Mouse (Mus musculus) heart, embryonic 11.5 days (tissue): ENCODE data around the gene Serpind1. TPM values are rescaled to one million over a fixed set of nuclear protein-coding genes. Genes with fewer than 3 reads are reported as not detected.

Experiments used
- ATAC-seq: fragments of 200-750 bp; cut with Nextera tagmentation; replicated peaks from 2 replicates; pipeline ENCODE4 v1.8.0; 2017; ENCODE audit warnings: moderate library complexity; ENCODE audit not compliant: insufficient number of reproducible peaks, low FRiP score, low TSS enrichment
- H3K27ac ChIP-seq: fragments of 300-500 bp; sonication (generic); 2 replicates; pipeline ENCODE4 v1.5.1; 2014; ENCODE audit warnings: mild to moderate bottlenecking, low read depth, low read length
- H3K27me3 ChIP-seq: fragments of 300-500 bp; sonication (generic); 2 replicates; pipeline ENCODE4 v1.6.1; 2014; ENCODE audit warnings: mild to moderate bottlenecking, low read length, mixed read lengths; ENCODE audit not compliant: control insufficient read depth, insufficient read depth
- H3K36me3 ChIP-seq: fragments of 300-500 bp; sonication (generic); 2 replicates; pipeline ENCODE4 v1.6.1; 2014; ENCODE audit warnings: mild to moderate bottlenecking, low read length, moderate library complexity, mixed read lengths; ENCODE audit not compliant: control insufficient read depth, insufficient read depth
- H3K4me1 ChIP-seq: fragments of 300-500 bp; sonication (generic); 2 replicates; pipeline ENCODE4 v1.6.1; 2014; ENCODE audit warnings: low read length; ENCODE audit not compliant: control insufficient read depth, insufficient read depth
- H3K4me2 ChIP-seq: fragments of 300-500 bp; sonication (generic); 2 replicates; pipeline ENCODE4 v1.6.1; 2014; ENCODE audit warnings: mild to moderate bottlenecking, moderate library complexity
- H3K4me3 ChIP-seq: fragments of 300-500 bp; sonication (generic); 2 replicates; pipeline ENCODE4 v1.5.1; 2014; ENCODE audit warnings: low read depth, low read length
- H3K9ac ChIP-seq: fragments of 300-500 bp; sonication (generic); 2 replicates; pipeline ENCODE4 v1.6.1; 2014; ENCODE audit warnings: mild to moderate bottlenecking, low read depth, low read length, moderate library complexity
- H3K9me3 ChIP-seq: fragments of 300-500 bp; sonication (generic); replicated peaks from 2 replicates; pipeline ENCODE4 v1.6.1; 2016; ENCODE audit warnings: low read length; ENCODE audit not compliant: control insufficient read depth
- WGBS: fragments of 180-500 bp; shearing (Covaris S2); extraction: QIAGEN DNeasy Blood & Tissue Kit; methylation state at CpG from one replicate; pipeline ENCODE4 v1.1.7; 2014; ENCODE audit not compliant: insufficient replicate concordance; 5-methylcytosine and 5-hydroxymethylcytosine counted together
- polyA plus RNA-seq: library from polyadenylated mRNA; unstranded; fragments of >200 nt; fragmentation: Nextera tagmentation; extraction: Ambion mirVana; gene quantifications from 2 replicates; pipeline ENCODE4 v1.2.1, GENCODE M21; 2014

Gene Serpind1
- polyA plus RNA-seq, 1 experiment from 2014 or later: 2.5 TPM

GRCm38 (mm10) chr16:17312531-17312930 is 18.6 kb upstream of the Serpind1 start:
- no peak overlapping the region for H3K4me2 ChIP-seq
- H3K9ac ChIP-seq: no peak overlapping the region
- no peak overlapping the region for H3K27ac ChIP-seq
- H3K36me3 ChIP-seq: peaks cover 24% of the 10 kb centered on the region
- no peaks in the 10 kb centered on the region for H3K9me3 ChIP-seq
- no peak for ATAC-seq
- no peaks in the 10 kb centered on the region for H3K4me1 ChIP-seq
- H3K27me3 ChIP-seq: no peaks in the 10 kb centered on the region
- 86% methylated on average over 5 of the region's 5 CpGs for WGBS
- H3K4me3 ChIP-seq: no peak overlapping the region

GRCm38 (mm10) chr16:17316554-17316953 is 14.6 kb upstream of the Serpind1 start:
- 86% methylated on average over 7 of the region's 7 CpGs for WGBS
- Histone ChIP-seq H3K27ac (no peak overlapping the region), H3K9me3 (no peaks in the 10 kb centered on the region), H3K9ac (no peak overlapping the region), H3K4me1 (no peaks in the 10 kb centered on the region), H3K36me3 (peaks cover 21% of the 10 kb centered on the region), H3K4me3 (no peak overlapping the region), H3K27me3 (no peaks in the 10 kb centered on the region), H3K4me2 (no peak overlapping the region)
- ATAC-seq: no peak

- Histone ChIP-seq H3K36me3 (peaks cover 13% of the 10 kb centered on the region), H3K27me3 (no peaks in the 10 kb centered on the region), H3K27ac (no peak overlapping the region), H3K4me3 (no peak overlapping the region), H3K4me2 (no peak overlapping the region), H3K4me1 (no peaks in the 10 kb centered on the region), H3K9me3 (no peaks in the 10 kb centered on the region), H3K9ac (no peak overlapping the region)
- WGBS: 85% methylated on average over 5 of the region's 5 CpGs
- ATAC-seq: no peak
These were observed 9.7 kb upstream of the Serpind1 start for GRCm38 (mm10) chr16:17321481-17321880.

- Histone ChIP-seq H3K27me3 (no peaks in the 10 kb centered on the region), H3K4me2 (no peak overlapping the region), H3K36me3 (peaks cover 7% of the 10 kb centered on the region), H3K9ac (no peak overlapping the region), H3K9me3 (no peaks in the 10 kb centered on the region), H3K4me3 (no peak overlapping the region), H3K4me1 (no peaks in the 10 kb centered on the region), H3K27ac (no peak overlapping the region)
- no peak for ATAC-seq
- WGBS: 84% methylated on average over 5 of the region's 5 CpGs
These were observed 6.4 kb upstream of the Serpind1 start for GRCm38 (mm10) chr16:17324745-17325144.

- Histone ChIP-seq H3K4me3 (no peak overlapping the region), H3K27me3 (no peaks in the 10 kb centered on the region), H3K36me3 (peaks cover 7% of the 10 kb centered on the region), H3K9ac (no peak overlapping the region), H3K9me3 (no peaks in the 10 kb centered on the region), H3K4me1 (no peaks in the 10 kb centered on the region), H3K27ac (no peak overlapping the region), H3K4me2 (no peak overlapping the region)
- ATAC-seq: no peak
- 80% methylated on average over 2 of the region's 2 CpGs for WGBS
These were observed 5.1 kb upstream of the Serpind1 start for GRCm38 (mm10) chr16:17326064-17326463.

GRCm38 (mm10) chr16:17329848-17330570 is 1.2 kb upstream of the Serpind1 start:
- H3K4me3 ChIP-seq: no peak overlapping the region
- 89% methylated on average over 1 of the region's 1 CpGs for WGBS
- H3K27ac ChIP-seq: no peak overlapping the region
- no peak overlapping the region for H3K9ac ChIP-seq
- no peaks in the 10 kb centered on the region for H3K27me3 ChIP-seq
- 0 out of 2 replicates have a peak, but pooled peaks cover 2% of the 10 kb centered on the region for H3K36me3 ChIP-seq
- no peaks in the 10 kb centered on the region for H3K9me3 ChIP-seq
- no peak for ATAC-seq
- H3K4me1 ChIP-seq: no peaks in the 10 kb centered on the region
- no peak overlapping the region for H3K4me2 ChIP-seq

GRCm38 (mm10) chr16:17331855-17332254 is 684 bp downstream of the Serpind1 start:
- H3K27me3 ChIP-seq: no peaks in the 10 kb centered on the region
- H3K9me3 ChIP-seq: no peaks in the 10 kb centered on the region
- H3K4me3 ChIP-seq: no peak overlapping the region
- H3K9ac ChIP-seq: no peak overlapping the region
- WGBS: 83% methylated on average over 5 of the region's 5 CpGs
- no peak overlapping the region for H3K4me2 ChIP-seq
- no peaks in the 10 kb centered on the region for H3K4me1 ChIP-seq
- no peak for ATAC-seq
- H3K36me3 ChIP-seq: no peaks in the 10 kb centered on the region
- no peak overlapping the region for H3K27ac ChIP-seq

GRCm38 (mm10) chr16:17334574-17334973 is 3.4 kb downstream of the Serpind1 start:
- Histone ChIP-seq H3K4me3 (no peak overlapping the region), H3K4me1 (no peaks in the 10 kb centered on the region), H3K27me3 (no peaks in the 10 kb centered on the region), H3K4me2 (no peak overlapping the region), H3K36me3 (no peaks in the 10 kb centered on the region; the same call in 1 of the 2 replicates), H3K9me3 (no peaks in the 10 kb centered on the region), H3K27ac (no peak overlapping the region), H3K9ac (no peak overlapping the region)
- no peak for ATAC-seq

GRCm38 (mm10) chr16:17336089-17336488 is 4.9 kb downstream of the Serpind1 start:
- no peak overlapping the region for H3K27ac ChIP-seq
- no peak overlapping the region for H3K4me2 ChIP-seq
- H3K4me1 ChIP-seq: no peaks in the 10 kb centered on the region
- no peak overlapping the region for H3K4me3 ChIP-seq
- 42% methylated on average over 1 of the region's 1 CpGs for WGBS
- H3K9ac ChIP-seq: no peak overlapping the region
- no peaks in the 10 kb centered on the region for H3K27me3 ChIP-seq
- H3K36me3 ChIP-seq: no peaks in the 10 kb centered on the region; the same call in 1 of the 2 replicates
- H3K9me3 ChIP-seq: no peaks in the 10 kb centered on the region
- ATAC-seq: no peak
